Mouse (Mus musculus) c-Kit-positive CD71-positive TER-119-positive erythroid progenitor cells, embryonic 14.5 days (primary cell): ENCODE data around the gene March8.

ENCODE experiments used
- DNase-seq: peaks from one replicate; pipeline ENCODE4 v3.0.0-alpha.2; 2013; ENCODE audit warnings: low spot score

Gene March8

DNA sequence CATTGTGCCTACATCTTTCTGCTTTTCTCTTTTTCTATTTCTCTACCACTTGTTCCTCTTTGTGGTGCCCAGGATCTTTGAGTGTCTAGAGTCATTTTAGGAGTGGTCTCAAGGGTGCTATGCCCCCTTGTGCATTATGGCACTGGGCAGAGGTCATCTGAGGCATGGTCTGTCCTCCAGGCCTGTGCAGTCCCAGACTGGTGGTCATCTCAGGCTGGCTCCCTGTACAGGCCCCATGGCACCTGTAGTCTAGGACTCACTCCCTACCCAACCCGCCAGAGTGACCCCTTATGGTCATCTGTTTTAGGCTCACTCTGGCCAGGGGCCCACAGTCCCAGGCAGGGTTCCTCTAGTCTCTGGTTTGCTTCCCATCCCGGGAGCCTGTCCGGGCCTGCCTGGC, 33.7 kb downstream of the March8 start:
- no peak for DNase-seq

DNA sequence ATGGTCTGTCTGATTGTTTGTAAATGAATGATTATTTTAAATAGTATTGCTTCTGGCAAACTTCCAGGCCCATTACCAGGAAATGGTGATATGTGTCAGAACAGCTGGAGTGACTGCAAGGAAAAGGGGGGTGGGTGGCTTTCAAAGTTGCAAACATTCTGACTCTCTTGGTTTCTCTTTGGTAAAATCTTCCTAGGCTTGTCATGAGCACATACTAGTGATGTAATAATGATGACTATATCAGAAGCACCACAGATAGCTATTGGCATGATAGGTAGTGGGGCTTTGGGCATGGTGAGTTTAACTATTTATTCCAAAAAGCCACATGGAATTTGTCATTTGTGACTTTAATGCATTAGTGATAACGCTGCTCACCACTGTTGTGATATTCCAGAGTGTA, 36.3 kb downstream of the March8 start:
- DNase-seq, result no peak

DNA sequence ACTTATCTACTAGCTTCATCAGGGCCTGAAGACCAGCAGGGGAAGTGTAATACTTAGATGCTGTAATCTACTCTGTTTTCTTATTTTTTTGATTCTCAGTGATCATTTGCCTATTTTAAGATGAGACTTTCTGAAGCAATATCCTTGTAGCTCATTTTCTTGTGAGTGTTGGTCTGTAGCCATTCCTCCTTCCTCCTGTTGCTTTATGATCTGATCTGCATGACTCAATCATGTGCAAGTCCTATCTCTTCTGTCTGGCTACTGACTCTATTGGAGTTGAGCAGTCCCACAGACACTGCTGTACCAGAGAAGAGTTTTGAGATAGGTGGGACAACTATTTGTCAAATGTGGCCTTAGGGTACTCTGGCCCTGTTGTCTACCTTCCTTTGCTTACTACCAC, 36.8 kb downstream of the March8 start:
- no peak for DNase-seq

DNA sequence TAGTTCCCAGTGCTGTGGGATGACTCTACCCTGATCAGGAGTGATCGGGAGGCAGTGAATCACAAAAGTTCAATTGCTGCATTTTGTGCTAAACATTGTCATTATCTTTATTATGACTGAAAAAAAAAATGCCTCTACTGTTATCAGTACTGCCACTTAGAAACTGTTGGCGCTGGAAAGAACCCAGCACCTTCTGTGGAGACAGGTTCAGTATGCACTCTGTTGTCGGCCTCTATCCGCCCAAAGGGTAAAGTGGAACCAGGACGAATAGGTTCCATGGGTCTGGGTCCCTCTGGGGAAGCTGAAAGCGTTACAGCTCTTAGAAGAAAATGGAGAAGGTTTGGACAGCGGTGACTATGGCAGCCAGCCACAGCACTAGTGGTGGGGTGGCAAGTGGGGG, 41.1 kb downstream of the March8 start:
- no peak for DNase-seq

DNA sequence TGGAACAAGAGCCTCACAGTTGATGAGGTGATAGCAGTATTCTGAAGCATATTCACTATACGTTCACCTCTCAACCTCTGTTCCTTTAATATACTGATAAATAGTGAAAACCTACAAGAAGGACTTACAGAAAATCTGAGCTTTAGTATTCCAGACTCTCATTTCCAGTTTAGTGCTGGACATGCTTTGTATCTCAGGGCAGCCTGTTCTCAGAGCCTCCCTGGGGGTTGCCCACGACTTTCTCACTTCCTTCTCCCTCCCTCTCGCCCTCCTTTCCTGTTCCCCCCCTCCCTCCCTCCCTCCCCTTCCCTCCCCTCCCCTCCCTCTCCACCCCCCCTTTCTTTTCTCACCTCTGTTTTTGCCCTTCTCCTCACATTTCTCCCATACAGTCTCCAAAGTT, 42.3 kb downstream of the March8 start:
- DNase-seq, result no peak

DNA sequence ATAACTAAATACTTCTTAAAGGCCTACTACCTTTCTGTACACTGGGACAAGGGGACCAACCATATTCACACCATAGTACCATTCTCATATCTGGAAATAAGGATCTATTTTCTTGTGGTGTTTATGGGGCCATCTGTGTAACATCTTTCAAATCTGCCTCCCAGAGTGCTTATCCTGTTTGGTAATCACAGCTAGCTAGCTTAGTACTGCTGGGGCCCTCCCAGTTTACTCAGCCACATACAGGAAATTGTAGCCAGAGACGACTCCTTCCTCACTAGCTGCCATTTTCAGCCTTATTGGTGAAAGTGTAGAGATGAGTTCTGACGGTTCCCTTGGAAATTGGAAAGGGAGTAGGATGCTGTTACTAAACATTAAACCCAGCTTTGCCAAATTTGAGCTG, 43.8 kb downstream of the March8 start:
- no peak for DNase-seq

DNA sequence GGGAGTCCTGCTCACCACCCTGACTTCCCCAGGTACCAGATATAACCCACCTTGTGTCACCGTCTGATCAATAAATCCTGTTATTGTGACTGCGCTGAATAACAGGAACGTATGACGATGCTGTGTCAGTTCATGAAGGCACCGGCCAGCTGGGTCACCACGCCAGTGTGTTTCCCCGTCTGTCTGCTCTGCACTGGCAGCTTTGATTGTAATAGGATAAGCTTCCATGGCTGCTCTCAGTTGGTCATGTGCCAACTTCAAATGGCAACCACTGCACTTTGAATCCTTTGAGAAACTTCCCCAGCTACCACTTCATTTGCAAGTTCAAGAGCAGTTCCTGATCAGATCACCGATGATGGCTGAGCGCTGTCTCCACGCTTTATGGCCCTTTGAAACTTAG, 45.8 kb downstream of the March8 start:
- no peak for DNase-seq

DNA sequence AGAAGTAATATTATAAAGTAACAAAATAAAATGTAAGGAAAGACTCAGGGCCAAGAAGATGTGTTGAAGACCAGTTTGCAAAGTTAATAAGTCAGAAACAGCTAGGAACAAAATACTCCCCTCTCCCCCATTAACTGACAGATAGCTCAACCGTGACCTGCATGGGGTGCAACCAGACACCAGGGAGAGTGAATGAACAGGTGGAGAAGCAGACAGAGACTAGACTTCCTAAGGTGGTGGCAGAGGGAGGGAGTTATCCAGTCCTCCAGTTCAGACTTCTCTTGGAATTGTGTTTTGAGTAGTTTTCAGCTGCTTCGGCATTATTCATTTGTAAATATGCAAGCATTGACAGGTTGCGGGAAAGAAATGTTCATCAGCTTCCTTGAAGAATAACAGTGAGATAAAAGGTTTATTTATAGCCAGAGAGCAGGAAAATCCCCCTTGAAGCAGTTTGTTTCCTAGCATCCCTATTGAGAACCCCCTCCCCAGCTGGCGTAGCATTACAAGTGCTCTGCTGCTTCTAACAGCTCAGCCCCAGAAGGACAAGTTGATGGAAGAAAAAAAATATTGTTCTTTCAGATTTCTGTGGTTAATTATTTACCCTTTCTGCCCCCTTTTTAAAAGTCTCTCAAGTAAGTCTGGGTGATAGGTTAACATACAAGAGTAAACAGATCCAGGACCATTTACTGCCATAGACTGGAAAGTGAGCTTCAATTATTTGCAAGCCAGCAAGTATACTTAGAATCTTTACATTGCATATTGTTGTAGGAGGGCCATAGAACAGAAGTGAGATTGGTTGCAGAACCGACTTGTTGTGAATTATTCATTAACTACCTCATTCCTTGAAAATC, 47.6 kb downstream of the March8 start:
- no peak for DNase-seq

DNA sequence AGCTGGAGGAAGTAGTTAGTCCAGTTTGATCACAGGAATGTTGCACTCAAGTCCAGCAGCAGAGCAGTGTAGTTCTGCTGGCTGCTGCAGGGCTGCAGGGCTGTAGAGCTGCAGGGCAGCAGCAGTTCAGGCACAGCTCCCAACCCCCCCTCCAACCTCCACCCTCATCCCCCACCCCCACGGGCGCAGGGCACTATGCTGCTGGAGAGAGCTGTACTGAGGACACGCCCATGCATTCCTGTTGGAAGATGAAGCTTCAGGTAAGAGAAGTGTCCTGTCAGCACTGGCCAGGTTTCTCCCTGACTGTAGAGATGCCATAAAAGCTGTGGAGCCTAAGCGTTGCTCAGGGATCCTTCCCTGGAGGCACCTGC, 48.2 kb downstream of the March8 start:
- no peak for DNase-seq

DNA sequence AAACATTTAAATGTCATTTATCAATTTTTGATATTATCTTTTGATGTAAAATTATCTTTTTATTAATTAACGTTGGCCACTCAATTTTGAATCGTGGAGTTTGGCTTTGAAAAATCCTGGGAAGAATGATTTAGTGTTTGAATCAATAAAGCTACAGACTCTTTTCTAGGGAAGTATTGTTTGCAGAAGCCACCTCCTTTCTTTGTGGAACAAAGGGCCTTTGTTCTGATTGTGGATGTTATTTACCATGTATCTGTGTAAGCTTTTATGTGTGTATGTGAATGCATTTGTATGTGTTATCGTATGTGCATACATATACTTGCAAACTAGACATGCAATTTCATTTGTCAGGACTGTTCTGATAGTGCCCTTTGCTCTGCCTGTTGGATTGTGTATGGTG, 48.7 kb downstream of the March8 start:
- DNase-seq, result no peak

DNA sequence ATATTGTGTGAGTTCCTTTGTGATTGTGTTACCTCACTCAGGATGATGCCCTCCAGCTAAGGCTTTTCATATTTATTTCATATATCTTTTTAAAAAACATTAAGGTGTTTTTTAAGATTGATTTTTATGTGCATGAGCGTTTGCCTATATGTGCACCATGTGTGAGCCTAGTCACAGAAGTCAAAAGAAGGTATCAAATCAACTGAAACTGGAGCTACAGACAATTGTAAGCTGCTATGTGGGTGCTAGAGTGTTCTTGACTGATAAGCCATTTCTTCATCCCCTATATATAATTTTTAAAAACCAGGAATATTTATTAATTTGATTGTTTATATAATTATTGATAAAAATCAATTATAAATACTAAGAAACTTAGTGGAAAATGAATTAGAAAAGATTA, 50.2 kb downstream of the March8 start:
- DNase-seq, result no peak

DNA sequence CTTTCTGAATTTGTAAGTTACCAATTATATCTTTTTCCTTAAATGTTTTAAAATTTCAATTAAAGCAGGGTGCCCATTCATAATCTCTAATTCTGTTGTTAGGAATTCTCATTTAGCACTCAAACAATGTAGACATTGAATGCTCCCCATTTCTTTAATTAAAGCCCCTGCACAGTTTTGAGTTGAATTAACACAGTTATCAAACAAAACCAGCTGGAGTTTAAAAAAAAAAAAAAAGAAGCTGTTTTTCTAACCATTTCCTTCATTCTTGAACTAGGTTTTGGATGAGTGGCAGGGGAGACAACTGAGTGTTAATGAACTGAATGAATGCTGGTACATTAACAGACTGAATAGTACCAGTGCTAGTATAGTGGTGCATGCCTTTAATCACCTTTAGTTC, 51.7 kb downstream of the March8 start:
- no peak for DNase-seq

DNA sequence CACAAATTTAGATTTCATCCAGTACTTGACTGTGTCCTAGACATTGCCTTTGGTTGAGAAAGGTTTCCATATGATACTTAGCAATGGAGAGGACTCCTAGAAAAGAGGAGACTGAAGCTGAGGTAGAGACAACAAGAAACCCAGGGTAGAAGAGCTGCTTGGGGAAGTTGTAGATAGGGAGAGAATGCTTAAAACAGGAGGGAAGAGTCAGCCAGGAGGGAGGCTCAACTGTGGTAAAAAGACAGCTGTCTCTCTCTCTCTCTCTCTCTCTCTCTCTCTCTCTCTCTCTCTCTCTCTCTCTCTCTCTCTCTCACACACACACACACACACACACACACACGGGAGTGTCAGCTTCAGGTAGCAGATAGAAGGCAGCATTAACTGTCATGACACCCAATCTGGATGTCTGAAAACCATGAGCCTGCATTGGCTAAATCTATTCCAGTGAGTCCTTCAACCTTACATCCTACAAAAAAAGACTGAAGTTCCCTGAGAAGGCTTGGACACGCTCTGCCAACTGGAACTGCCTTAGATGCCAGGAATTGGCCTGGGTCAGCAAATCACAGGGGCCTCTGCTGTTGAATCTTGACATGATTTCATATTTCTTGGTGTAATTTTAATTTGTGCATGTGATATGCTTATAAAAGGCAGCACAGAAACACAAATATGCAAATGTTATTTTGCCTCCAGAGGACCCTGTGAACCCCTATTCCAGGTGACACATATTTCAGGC, 57.3 kb downstream of the March8 start:
- DNase-seq, result no peak

DNA sequence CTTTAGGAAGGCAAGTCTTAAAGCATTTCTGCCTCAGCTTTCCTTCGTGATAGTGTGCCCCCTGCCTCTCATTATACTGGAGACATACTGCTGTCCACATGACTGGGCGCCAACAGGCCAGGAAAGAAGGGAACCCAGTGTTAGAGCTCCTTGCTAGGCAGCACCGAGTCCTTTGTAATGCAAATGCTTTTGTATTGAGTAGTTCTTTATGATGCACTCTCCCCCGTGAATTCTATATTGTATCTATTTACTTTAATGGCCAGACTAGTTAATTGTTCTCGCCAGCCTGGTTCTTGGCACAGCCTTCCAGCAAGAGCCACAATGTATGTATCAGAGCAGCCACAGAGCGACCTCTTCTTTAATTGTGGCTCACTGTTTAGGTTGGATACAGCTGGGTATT, 59.8 kb downstream of the March8 start:
- DNase-seq, result no peak

DNA sequence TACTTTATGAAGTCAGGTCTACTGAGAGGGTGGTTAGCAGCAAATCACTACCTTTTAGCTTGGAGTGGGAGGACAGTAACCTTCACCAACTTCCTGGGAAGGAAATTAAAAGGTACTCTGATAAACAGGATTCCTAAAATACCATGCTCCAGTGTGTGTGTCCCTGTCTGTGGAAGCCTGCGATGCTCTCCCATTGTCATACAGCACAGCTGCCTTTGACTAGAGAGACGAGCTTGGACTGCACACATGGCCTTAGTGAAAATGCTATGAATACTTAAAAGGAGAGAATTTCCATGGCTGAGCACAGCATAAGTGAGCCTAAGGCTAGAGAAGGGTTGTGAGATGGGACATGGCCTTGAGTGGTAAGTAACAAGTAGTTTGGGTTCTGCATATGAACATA, 60.3 kb downstream of the March8 start:
- DNase-seq, result no peak

DNA sequence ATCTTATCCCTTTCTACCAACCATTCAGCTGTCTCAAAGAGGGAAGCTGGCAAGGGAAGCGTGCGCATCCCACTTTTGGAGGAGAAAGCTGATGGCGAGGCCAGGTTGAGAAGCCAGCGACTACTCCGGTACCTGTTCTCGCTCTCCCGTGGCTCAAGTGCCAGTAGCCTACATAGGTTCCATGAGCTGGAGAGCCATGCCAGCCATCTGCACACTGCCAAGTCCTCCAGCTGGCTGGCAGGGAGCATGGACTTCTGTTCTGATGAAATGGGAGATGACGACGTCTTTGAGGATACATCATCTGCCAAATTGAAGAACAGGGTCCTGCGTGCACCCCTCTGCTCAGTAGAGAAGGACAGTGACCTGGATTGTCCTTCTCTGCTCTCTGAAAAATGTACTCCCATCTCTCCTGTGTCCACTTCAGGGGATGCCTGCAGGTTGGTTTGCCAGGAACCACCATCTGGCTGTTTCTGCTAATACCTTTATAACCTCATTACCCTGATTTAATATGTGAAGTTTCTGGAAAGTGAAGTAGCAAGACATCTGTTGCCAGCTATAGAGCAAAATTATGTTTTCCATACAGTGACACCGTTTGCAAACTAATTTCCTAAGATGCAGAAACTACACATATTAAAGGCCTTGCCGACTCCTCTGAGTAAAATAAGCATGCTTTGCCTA, 64.1 kb downstream of the March8 start:
- no peak for DNase-seq

DNA sequence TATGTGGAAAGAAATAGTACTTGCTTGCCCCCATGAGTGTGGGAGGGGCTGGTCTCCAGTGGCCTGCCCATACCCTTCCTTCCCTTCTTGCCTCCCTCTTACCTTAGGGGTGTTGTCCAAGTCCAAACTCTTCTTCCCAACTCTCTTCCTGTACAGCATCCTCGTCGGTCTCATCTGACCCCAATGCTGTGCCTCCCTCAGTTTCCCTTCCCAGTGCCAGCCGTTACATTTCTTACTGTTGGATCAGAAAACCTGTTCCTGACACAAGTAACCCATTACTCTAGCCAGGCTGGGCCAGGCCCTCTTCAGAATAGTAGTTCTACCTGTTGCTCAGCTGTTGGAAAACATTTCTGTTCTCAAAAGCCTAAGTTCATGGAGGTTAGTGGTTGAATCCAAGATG, 64.6 kb downstream of the March8 start:
- no peak for DNase-seq

DNA sequence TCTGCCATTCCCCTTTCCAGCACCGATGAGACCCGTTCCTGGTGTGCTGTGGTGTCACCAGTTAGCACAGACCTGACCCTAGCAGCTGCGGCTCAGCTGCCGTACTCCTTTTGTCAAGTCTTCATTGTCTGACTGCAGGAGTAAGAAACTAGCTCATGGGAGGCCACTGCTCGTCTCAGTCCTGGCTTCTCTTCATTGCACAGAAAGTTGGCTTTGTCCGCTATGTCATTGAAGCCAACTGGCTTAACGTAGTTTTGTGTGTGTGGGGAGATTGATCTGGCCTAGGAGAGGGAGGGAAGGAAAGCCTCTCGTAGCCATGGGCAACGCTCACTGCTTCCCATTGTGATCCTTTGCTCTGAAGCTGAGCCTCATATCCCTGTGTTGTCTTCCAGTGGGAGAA, 67.4 kb downstream of the March8 start:
- DNase-seq, result no peak

DNA sequence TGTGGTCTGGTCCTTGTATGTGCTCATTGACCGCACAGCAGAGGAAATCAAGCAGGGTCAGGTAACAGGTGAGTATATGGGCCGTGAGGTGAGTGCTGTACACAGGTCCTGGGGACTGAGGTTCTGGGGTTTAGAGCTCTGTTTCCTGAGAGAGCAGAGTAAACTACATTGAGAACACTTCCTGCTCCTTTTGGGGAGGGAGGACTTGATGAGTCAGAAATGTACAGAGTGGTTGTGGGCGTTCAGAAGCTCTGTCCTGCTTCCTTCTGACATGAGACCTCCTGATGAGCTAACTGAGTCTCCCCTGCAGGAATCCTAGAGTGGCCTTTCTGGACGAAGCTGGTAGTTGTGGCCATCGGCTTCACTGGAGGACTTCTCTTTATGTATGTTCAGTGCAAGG, 67.9 kb downstream of the March8 start:
- DNase-seq, result no peak

DNA sequence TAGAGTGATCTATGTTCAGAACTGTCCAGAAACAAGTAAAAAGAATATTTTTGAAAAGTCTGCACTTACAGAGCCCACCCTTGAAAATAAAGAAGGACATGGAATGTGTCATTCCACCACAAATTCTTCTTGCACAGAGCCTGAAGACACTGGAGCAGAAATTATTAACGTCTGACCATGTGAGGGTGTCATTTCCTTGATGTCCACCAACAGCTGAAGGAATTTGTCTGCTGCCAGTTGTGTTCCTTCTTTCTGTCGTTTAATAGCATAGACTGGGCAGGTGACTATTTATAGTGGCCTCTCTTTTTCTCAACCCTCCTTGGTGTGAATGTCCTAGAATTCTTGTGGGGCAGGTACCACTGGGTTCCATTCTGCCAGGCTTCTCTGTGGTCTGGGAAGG, 68.3 kb downstream of the March8 start:
- DNase-seq, result no peak

DNA sequence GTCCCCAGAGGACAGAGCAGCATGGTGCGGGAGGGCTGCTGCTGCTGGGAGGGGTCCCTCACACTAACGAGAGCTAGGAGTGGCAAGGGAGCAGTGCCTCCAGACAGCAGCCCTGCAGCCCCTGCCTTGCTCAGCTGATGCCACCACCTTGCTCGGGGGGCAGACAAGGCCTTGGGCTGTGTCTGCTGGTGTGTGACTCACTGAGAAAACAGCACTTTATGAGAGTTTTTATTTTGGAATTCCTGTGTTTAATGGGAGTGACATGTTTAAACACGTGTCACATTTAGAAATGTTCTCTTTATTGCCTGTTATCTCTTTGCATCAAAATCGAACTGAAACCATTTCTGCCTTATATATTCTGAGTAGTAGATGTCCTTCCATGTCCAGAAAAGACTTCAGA, 68.9 kb downstream of the March8 start:
- no peak for DNase-seq

DNA sequence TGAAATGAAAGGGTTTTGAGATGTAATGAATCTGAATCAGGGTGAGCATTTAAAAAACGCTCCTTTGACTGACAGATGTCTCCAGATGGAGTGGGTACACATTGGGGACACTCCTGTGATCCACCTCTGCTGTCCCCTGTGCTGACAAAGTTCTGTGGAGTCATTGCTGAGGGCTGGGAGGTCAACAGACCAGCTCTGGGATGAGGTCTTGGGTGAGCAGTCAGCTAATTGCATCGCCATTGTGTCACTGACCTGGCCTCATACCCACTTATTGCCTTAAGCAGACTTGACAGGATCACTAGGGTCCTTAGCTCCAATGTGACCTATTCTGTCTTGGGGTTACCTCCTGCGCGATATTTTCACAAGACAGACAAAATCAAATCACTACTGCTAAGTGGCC, 69.4 kb downstream of the March8 start:
- DNase-seq, result no peak

DNA sequence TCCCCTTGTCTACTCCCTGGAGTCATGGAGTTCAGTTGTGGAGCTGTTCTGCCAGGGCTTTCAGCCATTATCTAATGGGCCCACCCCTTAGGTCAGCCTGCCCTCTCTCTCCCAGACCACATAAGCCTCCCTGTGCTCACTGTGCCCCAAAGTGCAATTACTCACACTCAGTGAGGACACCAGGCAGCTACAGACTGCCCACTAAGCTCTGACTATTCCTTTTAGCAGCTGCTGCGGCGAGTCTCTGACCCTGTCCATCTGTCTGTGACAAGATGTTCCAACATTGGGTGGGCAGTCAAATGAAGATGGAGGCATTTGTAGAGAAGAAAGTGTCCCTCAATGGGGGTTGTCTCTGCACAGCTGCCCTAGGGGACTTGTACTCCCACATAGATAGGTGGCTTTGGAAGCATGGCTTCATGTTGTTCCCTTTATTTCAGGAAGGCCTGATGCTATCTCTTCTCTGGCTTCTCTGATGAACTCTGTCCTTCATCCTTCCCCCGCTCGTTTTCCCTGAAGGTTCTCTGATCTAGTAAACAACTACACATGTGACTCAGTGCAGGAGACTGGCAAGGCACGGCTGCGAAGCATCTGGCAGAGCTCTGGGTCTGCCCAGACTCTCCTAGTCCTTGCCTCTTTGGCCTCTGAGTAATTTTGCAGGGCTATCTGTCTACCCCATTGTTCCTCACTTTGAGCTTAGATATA, 70.3 kb downstream of the March8 start:
- DNase-seq, result no peak
